Mouse (Mus musculus): ENCODE results near the gene Ankrd11.

GRCm38 (mm10) chr8:122983178-122983942, 58.7 kb downstream of the Ankrd11 start:
- TF ChIP-seq NELFE (IDR thresholded peaks at IDR 0.05; ENCODE audit: low read depth, low read length) (no peak), TCF12 (IDR thresholded peaks at IDR 0.05; ENCODE audit: low read depth, low read length) (no peak), CTCF (IDR thresholded peaks at IDR 0.05 in 2 of 3, conservative IDR thresholded peaks at IDR 0.05 in 1 of 3; ENCODE audit: control insufficient read depth in 1 of 3, insufficient read depth in 1 of 3, low read depth in 2 of 3, low read length in 3 of 3, poor library complexity in 1 of 3, severe bottlenecking in 1 of 3) (no peak), ETS1 (IDR thresholded peaks at IDR 0.05; ENCODE audit: low read depth, low read length) (no peak)
